Mouse (Mus musculus) monocyte, adult 5-6 weeks (primary cell): Measurements from ENCODE around the gene Esyt1. TPM values are rescaled to one million over a fixed set of nuclear protein-coding genes. Genes with fewer than 3 reads are reported as not detected.
A peak's percentile ranks its signal among the peaks of the same experiment; 100 is the strongest.
"Not testable (repeated sequence)": the region's sequence is repeated elsewhere in the genome, so short reads cannot be mapped to it uniquely, and the experiment has no call there.

ENCODE experiments used
- ATAC-seq: fragments of 153-309, 156-312 bp; replicated peaks from 2 replicates; pipeline ENCODE4 v1.8.0; 2017; ENCODE audit warnings: mild to moderate bottlenecking; ENCODE audit not compliant: low TSS enrichment, insufficient number of reproducible peaks, severe bottlenecking, poor library complexity, low FRiP score
- total RNA-seq: library from RNA; stranded (forward); fragments of 200-1000, 200-491, 200-594 nt; gene quantifications from 3 replicates; pipeline ENCODE4 v1.2.3, GENCODE M21; 2017

Esyt1 gene
- total RNA-seq, 1 experiment from 2014 or later = 135 TPM

- no peak for ATAC-seq
Observed at GRCm38 (mm10) chr10:128511189-128511588, 14.5 kb downstream of the Esyt1 start.

- ATAC-seq = no peak
Observed at GRCm38 (mm10) chr10:128510301-128510700, 15.4 kb downstream of the Esyt1 start.

- no peak for ATAC-seq
Observed at GRCm38 (mm10) chr10:128509831-128510230, 15.8 kb downstream of the Esyt1 start.

GRCm38 (mm10) chr10:128509203-128509602 is 16.5 kb downstream of the Esyt1 start:
- no peak for ATAC-seq

GRCm38 (mm10) chr10:128508260-128508659 is 17.4 kb downstream of the Esyt1 start:
- ATAC-seq = no peak

GRCm38 (mm10) chr10:128505974-128506373 is 19.7 kb downstream of the Esyt1 start:
- no peak for ATAC-seq

- ATAC-seq = not testable (repeated sequence)
Observed at GRCm38 (mm10) chr10:128505371-128505667, 20.4 kb downstream of the Esyt1 start.

- peak; percentile 90 for ATAC-seq
Observed at GRCm38 (mm10) chr10:128504641-128505370, 20.9 kb downstream of the Esyt1 start.

GRCm38 (mm10) chr10:128504012-128504411 is 21.7 kb downstream of the Esyt1 start:
- ATAC-seq = no peak

GRCm38 (mm10) chr10:128503532-128503931 is 22.1 kb downstream of the Esyt1 start:
- ATAC-seq = no peak

GRCm38 (mm10) chr10:128502341-128502740 is 23.3 kb downstream of the Esyt1 start:
- no peak for ATAC-seq

GRCm38 (mm10) chr10:128499116-128499671 is 26.5 kb downstream of the Esyt1 start:
- ATAC-seq = peak; percentile 3; the same call in 1 of the 2 replicates

- ATAC-seq = peak; percentile 88
Observed at GRCm38 (mm10) chr10:128498590-128498989, 27.1 kb downstream of the Esyt1 start, which contains the start of gene Myl6b. Gene Myl6b (minus strand): TSS chr10:128498685.

- no peak for ATAC-seq
Observed at GRCm38 (mm10) chr10:128497134-128497737, 28.4 kb downstream of the Esyt1 start.

- no peak for ATAC-seq
Observed at GRCm38 (mm10) chr10:128496509-128497077, 29.1 kb downstream of the Esyt1 start.

GRCm38 (mm10) chr10:128495903-128496302 is 29.8 kb downstream of the Esyt1 start:
- no peak for ATAC-seq

GRCm38 (mm10) chr10:128495270-128495669 is 30.4 kb downstream of the Esyt1 start:
- no peak for ATAC-seq

GRCm38 (mm10) chr10:128494667-128495245 is 30.9 kb downstream of the Esyt1 start:
- ATAC-seq = no peak
